Mouse (Mus musculus) macrophage (primary cell): ENCODE data around the gene Hoxc9. TPM values are rescaled to one million over a fixed set of nuclear protein-coding genes. Genes with fewer than 3 reads are reported as not detected.

ENCODE experiments used
- H3K27ac ChIP-seq: fragments of 350-480 bp; formaldehyde crosslinking; 2 replicates; pipeline ENCODE4 v1.9.0; 2021
- H3K36me3 ChIP-seq: fragments of 350-480 bp; formaldehyde crosslinking; 2 replicates; pipeline ENCODE4 v1.9.0; 2021; ENCODE audit errors: inconsistent target
- H3K4me3 ChIP-seq: fragments of 350-480 bp; formaldehyde crosslinking; 2 replicates; pipeline ENCODE4 v1.9.0; 2021; ENCODE audit errors: inconsistent target
- H3K79me2 ChIP-seq: fragments of 350-480 bp; formaldehyde crosslinking; 2 replicates; pipeline ENCODE4 v1.9.0; 2021; ENCODE audit errors: inconsistent target
- WGBS: methylation state at CpG from one replicate; pipeline ENCODE4 v1.1.7; 2026; ENCODE audit warnings: inconsistent platforms; ENCODE audit not compliant: missing documents; 5-methylcytosine and 5-hydroxymethylcytosine counted together
- polyA plus RNA-seq: library from polyadenylated mRNA; stranded (reverse); fragments of 250-400 nt; gene quantifications from 3 replicates; pipeline ENCODE4 v1.2.4, GENCODE M21; 2018; ENCODE audit warnings: inconsistent platforms

The Hoxc9 gene
- polyA plus RNA-seq, 1 experiment from 2014 or later: not detected

DNA sequence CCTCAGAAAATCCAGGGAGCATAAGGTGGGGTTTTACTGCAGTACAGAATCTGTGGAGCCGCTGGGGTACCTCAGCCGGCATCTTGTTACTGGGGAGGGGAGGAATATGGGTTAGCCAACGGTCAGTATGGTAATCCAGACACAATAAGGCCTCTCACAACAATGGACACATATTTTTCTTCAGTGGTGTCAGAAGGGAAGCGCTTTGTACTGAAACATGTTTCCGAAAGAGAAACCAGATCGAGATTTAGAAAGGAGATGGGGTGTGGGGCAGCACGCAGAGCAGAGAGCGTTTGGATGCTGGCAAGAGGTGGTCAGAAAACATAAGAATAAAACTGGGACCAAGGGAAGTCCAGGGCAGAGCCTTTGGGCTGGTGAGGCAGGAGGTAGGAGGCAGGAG is 53.9 kb downstream of the Hoxc9 start:
- no peak overlapping the region for H3K27ac ChIP-seq
- no peak overlapping the region for H3K4me3 ChIP-seq
- H3K36me3 ChIP-seq: no peaks in the 10 kb centered on the region
- H3K79me2 ChIP-seq: no peaks in the 10 kb centered on the region
- 20% methylated on average over 8 of the region's 8 CpGs for WGBS

- Histone ChIP-seq H3K27ac (no peak overlapping the region), H3K36me3 (no peaks in the 10 kb centered on the region), H3K4me3 (no peak overlapping the region), H3K79me2 (no peaks in the 10 kb centered on the region)
- WGBS: no CpG with 5 or more reads among the region's 3 CpGs
Observed at GRCm38 (mm10) chr15:103032167-103032566, 55.9 kb downstream of the Hoxc9 start.

DNA sequence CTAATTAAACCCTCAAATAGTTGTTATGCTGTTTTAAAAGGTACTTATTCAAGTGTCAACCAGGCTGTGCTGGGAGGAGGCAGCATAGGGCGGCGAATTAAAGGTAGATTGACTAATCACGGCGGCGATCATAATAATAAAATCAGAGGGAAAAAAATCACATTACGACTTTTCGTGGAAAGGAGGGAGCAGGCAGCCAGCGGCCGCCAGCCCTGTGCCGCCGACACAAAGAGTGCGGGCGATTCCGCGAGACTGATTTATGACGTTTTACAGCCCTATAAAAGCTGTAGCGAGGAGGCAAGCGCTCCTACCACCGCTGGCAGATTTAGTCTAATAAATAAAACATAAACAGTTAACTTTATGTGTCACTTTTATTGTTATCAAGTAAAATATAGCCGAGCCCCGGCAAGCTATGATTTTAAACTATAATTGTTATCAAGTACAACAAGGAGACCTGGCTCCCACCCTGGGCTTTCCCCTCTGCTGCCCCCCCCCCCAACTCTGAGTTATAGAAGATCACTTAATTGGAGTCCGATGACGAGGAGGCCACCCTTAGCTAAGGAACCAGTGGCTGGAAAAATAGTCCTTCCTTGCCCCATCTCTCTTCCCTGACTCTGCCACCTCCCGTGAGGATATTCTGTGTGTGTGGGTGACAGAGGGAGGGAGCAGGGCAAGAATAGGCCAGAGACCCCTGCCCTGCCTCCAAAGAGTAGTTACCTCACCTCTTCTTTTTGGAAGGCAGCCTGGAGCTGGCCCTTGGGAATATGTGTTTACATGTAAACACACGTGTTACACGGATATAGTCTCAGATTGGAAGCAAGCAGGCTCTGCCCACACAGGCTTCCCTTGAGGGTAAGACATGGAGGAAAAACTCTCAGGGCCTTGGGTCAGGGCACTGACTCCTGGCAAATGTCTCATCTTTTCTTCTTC is 56.7 kb downstream of the Hoxc9 start:
- Histone ChIP-seq H3K4me3 (no peak overlapping the region), H3K79me2 (no peaks in the 10 kb centered on the region), H3K27ac (no peak overlapping the region), H3K36me3 (no peaks in the 10 kb centered on the region)
- 7% methylated on average over 26 of the region's 26 CpGs for WGBS

DNA sequence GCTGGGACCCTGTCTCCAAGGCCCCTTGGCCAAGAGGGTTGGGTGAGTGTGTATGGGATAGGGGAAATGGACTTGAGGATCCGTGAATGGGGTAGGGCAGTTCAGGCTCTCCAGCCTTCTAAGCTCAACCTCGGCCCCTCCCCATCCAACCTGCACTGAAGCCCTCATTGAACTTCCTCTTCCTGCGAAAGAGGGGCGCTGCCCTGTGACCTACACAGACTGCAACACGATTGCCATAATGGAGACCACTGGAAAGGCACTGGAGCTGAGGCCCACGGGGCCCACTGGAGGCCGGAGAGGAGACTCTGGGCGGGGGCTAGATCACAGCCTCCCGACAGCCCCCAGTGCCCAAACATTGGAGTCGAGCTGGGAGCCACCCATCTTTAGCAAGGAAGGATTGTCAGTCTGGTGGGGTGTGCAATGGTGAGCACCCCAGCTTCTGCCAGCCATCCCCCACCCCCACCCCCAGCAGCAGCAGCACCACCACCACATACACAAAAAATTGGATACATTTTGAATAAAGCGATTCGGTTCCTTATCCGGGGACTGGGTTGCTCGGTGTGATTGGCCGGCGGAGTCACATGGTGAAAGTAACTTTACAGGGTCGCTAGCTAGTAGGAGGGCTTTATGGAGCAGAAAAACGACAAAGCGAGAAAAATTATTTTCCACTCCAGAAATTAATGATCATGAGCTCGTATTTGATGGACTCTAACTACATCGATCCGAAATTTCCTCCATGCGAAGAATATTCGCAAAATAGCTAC is 58.0 kb downstream of the Hoxc9 start:
- H3K79me2 ChIP-seq: no peaks in the 10 kb centered on the region
- H3K27ac ChIP-seq: no peak overlapping the region
- H3K4me3 ChIP-seq: no peak overlapping the region
- H3K36me3 ChIP-seq: no peaks in the 10 kb centered on the region
- WGBS: 4% methylated on average over 24 of the region's 24 CpGs

Other genes with a start within 250 kb of the Hoxc9 start
- gene Hoxc13, start 55.3 kb upstream of the Hoxc9 start, polyA plus RNA-seq: not detected in 3 replicates
- gene Hoxc12, start 39.7 kb upstream of the Hoxc9 start, polyA plus RNA-seq: not detected in 3 replicates
- gene Hoxc11, start 22.0 kb upstream of the Hoxc9 start, polyA plus RNA-seq: not detected in 3 replicates
- not detected in 3 replicates for gene Hoxc10, start 9.6 kb upstream of the Hoxc9 start, polyA plus RNA-seq
- not detected in 3 replicates for gene Hoxc5, start 9.0 kb upstream of the Hoxc9 start, polyA plus RNA-seq
- not detected in 3 replicates for gene Hoxc8, start 14.2 kb downstream of the Hoxc9 start, polyA plus RNA-seq
- gene Hoxc6, start 21.8 kb downstream of the Hoxc9 start, polyA plus RNA-seq: not detected in 3 replicates
- not detected in 3 replicates for gene Hoxc4, start 42.5 kb downstream of the Hoxc9 start, polyA plus RNA-seq
- 3.2 to 6.0 TPM (median 5.0 TPM) in 3 replicates for gene Smug1, start 190.7 kb downstream of the Hoxc9 start, polyA plus RNA-seq